Mouse (Mus musculus): ENCODE data around the gene Vasn.
"Not testable (repeated sequence)": the region's sequence is repeated elsewhere in the genome, so short reads cannot be mapped to it uniquely, and the experiment has no call there.

Gene Vasn

DNA sequence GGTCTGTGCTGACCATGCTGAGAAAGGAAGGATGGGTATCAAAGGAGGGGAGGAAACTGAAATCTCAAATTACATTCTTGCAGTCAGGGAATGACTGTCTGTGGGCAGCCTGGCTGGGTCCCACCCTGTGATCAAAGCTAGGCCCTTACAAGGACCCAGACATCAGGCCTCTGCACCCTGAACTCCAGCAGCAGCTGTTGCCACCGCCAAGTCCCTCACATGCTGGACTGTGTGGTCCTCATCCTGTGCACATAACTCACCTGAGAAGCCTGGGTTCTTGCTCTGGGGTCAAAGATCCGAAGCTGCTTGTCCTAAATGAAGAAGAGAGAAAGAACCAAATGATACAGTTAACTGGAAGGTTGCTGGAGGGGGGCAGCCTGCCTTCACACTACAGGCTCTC is 21.9 kb downstream of the Vasn start:
- intact Hi-C loops (cut with DNase I) = no loop called here

DNA sequence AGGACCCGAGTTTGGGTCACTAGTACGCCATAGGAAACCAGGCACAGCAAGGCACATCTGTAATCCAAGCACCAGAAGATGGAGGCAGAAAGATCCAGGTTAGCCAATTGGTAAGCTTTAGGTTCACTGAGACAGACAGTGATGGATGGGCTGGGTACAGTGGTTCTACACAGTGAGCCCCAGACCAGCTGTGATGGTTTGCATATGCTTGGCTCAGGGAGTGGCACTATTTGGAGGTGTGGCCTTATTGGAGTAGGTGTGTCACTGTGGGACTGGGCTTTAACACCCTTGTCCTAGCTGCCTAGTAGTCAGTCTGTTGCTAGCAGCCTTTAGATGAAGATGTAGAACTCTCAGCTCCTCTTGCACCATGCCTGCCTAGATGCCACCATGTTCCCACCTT is 24.1 kb downstream of the Vasn start:
- intact Hi-C loops (cut with DNase I) = no loop called here

DNA sequence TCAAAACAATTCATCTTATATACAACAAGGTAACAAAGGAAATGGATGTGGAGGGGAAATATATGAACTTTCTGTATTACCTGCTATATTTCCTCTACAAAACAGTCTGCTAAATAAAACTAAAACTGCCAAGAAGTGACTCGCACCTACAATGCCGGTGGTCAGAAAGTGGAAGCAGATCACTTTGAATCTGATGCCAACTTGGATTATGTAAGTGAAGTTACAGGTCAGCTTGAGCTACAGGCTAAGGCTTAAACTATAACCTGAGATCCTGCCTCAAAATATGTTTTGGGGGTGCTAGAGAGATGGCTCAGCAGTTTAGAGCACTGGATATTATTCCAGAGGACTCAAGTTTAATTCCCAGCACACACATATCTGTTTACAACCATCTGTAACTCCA is 26.0 kb downstream of the Vasn start:
- intact Hi-C loops (cut with DNase I) = loop anchor here (5.0 kb wide), 1 partner anchor 98 kb away; no protein-coding TSS in a partner anchor

DNA sequence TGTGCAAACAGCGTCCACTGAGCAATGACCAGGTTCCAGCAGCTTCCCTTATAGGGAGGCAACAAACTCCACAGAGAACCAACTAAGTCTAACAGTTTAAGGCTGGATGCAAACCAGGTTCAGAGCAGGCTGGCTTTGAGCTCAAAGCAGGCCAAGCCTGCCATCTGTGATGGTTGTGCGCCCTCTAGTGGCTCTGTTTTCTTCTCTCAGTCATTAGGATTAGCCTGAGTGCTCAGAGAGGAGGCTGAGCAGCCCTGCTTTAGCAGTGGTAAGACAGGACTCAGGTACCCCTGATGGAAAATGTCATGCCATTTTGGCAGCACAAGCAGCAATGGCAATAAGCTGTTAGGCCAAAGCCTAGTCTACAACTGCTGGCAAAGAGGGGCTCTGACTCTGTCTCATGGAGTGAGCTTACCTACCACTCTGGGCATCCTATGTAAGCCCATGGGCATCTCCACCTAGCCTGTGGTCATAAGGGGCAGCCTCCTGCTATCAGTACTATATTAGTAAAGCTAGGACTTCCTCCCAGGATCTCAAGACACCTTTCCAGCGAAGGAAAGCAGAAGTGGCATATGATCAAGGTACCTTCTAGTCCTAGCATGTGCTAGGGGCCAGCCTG is 27.6 kb downstream of the Vasn start:
- intact Hi-C loops (cut with DNase I) = loop anchor here (1.0 to 5.0 kb wide), 2 partner anchors 37 to 100 kb away; no protein-coding TSS in a partner anchor

DNA sequence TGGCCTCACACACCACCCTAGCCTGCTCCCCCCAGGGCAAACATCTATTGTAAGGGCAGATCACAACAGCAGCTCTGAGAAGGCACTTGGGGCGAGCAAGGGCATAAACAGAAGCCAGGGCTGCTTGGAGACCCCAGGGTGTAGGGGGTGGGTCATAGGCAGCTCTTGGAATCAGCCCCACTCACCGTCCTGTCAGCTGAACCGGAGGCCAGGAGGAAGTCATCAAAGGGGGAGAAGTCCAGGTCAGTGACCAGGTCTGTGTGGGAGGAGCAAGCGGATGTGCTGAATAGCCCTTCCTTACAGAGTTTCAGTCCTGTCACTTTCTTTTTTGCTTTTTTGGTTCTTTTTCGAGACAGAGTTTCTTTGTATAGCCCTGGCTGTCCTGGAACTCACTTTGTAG is 30.6 kb downstream of the Vasn start:
- intact Hi-C loops (cut with DNase I) = no loop called here

- intact Hi-C loops (cut with DNase I) = no loop called here
These were observed 34.4 kb downstream of the Vasn start for GRCm38 (mm10) chr16:4674091-4674490.

GRCm38 (mm10) chr16:4676836-4677235 is 37.1 kb downstream of the Vasn start:
- intact Hi-C loops (cut with DNase I) = no loop called here

DNA sequence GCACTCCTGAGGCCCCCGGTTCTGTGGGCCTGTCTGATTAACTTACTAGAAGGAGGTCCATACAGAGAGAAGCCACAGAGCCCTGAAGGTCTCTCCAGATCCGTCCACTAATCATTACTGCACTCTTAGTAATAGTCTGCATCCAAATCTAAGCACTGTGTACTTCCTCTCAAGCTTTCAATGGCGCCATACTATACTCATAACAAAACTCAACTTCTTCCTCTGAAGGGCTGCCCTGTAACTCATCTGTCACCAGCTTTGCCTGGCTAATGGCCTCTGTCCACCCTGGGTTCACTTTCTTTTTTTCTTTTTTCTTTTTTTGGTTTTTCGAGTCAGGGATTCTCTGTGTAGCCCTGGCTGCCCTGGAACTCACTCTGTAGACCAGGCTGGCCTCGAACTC is 38.3 kb downstream of the Vasn start:
- intact Hi-C loops (cut with DNase I) = no loop called here

- intact Hi-C loops (cut with DNase I) = no loop called here
These were observed 39.6 kb downstream of the Vasn start, which contains the start of gene Coro7 for GRCm38 (mm10) chr16:4679121-4680018. TSS of gene Coro7 (minus strand) at chr16:4679777.

- intact Hi-C loops (cut with DNase I) = not testable (repeated sequence)
These were observed 41.2 kb downstream of the Vasn start for GRCm38 (mm10) chr16:4680922-4681455.

DNA sequence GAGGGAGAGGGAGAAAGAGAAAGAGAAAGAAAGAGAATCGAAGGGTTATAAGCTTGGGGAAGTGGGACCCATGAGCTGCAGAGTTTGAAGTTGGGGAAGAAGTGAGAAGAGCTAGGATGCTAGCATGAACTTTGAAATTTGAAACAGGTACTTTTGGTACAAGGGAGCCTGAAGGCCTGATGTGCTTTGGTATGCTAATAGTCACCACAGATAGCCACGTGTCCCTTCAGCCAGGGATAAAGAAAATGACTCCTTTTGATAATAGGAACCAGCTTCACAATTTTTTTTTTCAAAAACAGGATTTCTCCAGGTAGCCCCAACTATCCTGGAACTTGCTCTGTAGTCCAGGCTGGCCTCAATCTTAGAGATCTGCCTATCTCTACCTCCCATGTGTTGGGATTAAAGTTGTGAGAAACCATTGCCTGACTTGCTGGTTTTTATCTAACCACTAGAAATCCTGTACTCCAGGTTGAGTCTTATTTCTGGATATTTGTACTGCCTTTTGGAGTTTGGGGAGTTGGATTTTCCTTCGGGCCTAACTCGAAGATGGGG is 43.0 kb downstream of the Vasn start:
- intact Hi-C loops (cut with DNase I) = no loop called here

- intact Hi-C loops (cut with DNase I) = no loop called here
These were observed 43.4 kb downstream of the Vasn start for GRCm38 (mm10) chr16:4683193-4683580.

DNA sequence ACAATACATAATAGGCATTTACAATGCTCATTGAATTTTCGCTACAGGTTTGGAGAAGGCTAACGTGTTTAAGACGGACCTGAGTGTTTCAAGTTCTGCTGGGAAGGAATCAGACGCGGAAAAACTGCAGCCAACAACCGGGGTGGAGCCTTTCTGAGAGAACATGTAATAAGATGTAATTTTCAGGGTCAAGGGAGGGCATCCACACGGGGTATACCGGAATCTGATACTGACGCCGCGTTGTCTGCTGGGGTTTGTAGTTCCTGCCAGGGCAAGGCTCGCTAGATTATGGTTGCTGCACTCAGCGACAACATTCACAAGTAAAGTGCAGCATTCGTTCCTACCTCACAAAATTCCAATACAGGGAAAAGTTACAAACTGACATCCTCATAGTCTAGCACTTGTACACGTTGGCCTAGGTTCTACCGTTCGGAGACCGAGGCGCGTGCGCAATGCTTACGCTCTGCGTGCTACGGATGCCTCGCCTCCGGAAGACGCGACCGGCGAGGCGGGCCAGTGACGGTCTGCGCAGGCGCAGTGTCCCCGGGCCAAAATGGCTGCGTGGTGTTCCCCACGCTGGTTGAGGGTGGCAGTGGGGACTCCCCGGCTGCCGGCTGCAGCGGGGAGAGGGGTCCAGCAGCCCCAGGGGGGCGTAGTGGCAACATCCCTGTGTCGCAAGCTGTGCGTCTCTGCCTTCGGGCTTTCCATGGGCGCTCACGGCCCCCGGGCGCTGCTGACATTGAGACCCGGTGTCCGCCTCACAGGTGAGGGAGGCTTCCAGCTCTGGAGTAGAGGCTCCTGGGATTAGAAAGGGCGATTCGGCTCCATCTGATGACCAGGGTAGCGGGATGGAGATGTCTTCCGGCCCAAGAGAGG is 44.1 kb downstream of the Vasn start:
- intact Hi-C loops (cut with DNase I) = no loop called here

DNA sequence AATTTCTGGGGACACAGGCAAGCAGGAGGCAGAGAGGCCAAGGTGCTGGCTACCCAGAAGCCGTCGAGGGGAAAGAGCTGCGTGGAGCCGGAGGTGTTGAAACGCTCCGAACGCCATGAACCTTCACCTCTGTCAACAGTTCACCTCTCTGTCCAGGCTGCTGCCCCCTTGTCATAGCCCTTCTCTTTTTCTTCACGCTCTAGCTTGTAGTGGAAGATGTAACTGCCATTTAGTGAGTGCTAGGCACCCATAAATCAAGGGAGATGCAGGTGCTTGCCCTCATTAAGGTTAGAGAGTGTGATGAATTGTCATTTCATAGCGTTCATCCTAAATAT is 44.7 kb downstream of the Vasn start:
- intact Hi-C loops (cut with DNase I) = no loop called here

- intact Hi-C loops (cut with DNase I) = not testable (repeated sequence)
These were observed 49.6 kb downstream of the Vasn start for GRCm38 (mm10) chr16:4689371-4689770.
